Comparison of ENCODE assay signal across 8 mouse cellular contexts in genomic region chr16:11323324-11324051, GRCm38 (mm10). TPM values are rescaled to one million over a fixed set of nuclear protein-coding genes. Genes with fewer than 3 reads are reported as not detected.
DNase-seq lines count a peak whose midpoint lies in the region; ATAC-seq and TF ChIP-seq lines count a peak whose summit lies in the region.

No protein-coding gene starts in this region.

- H3K4me3 ChIP-seq in CH12.LX (replicated peaks in 1 of 3; ENCODE audit: low read depth in 2 of 3, low read length in 2 of 3, poor library complexity in 1 of 3), result peak overlapping the region; percentile 61 to 85 (median 78)
- H3K4me3 ChIP-seq in heart, embryonic 12.5 days, result peak overlapping the region; percentile 90
- H3K4me3 ChIP-seq in kidney, postnatal 0 days (replicated peaks; ENCODE audit: low read depth, low read length), result peak overlapping the region; percentile 77
- peak overlapping the region; percentile 80 for H3K4me3 ChIP-seq in small intestine, adult 2 months (ENCODE audit: low read depth, low read length)

- TF ChIP-seq POLR2A in CH12.LX (IDR thresholded peaks at IDR 0.05; ENCODE audit: low read depth, low read length), result no peak
- TF ChIP-seq POLR2A in small intestine, adult 2 months (IDR thresholded peaks at IDR 0.05; ENCODE audit: low read depth, low read length), result no peak

- H3K27ac ChIP-seq in CH12.LX (ENCODE audit: insufficient read depth, low read depth), result no peak overlapping the region
- H3K27ac ChIP-seq in heart, embryonic 12.5 days (ENCODE audit: poor library complexity, severe bottlenecking), result peak overlapping the region; percentile 71
- H3K27ac ChIP-seq in kidney, postnatal 0 days, result peak overlapping the region; percentile 85
- peak overlapping the region; percentile 38 for H3K27ac ChIP-seq in small intestine, adult 2 months (ENCODE audit: insufficient read depth, low read depth, low read length)

- peaks cover 3 to 24% of the 10 kb centered on the region in 2 experiments; a peak in 3 of 4 replicates for H3K4me1 ChIP-seq in CH12.LX (ENCODE audit: control insufficient read depth in 1 of 2, insufficient read depth in 2 of 2)
- peaks cover 6% of the 10 kb centered on the region; the same call in 1 of the 2 replicates for H3K4me1 ChIP-seq in heart, embryonic 12.5 days (replicated peaks)
- no peaks in the 10 kb centered on the region for H3K4me1 ChIP-seq in kidney, postnatal 0 days (replicated peaks; ENCODE audit: insufficient read depth, low read length)
- H3K4me1 ChIP-seq in small intestine, adult 2 months (ENCODE audit: control insufficient read depth, insufficient read depth, insufficient read length, low read length), result peaks cover 4% of the 10 kb centered on the region; the same call in 1 of the 2 replicates

- in situ Hi-C loops in CH12.LX (cut with MboI; ENCODE audit: low pct_ligation_motif_present, low pct_unique_long_range_greater_than_20kb, low sequenced_read_pairs), result no loop called here

- no peak for TF ChIP-seq CTCF in CH12.LX (conservative IDR thresholded peaks at IDR 0.05 in 1 of 2, IDR thresholded peaks at IDR 0.05 in 1 of 2; ENCODE audit: low read depth in 2 of 2, low read length in 2 of 2)
- TF ChIP-seq CTCF in kidney, postnatal 0 days (IDR thresholded peaks at IDR 0.05; ENCODE audit: low read depth), result no peak
- TF ChIP-seq CTCF in small intestine, adult 2 months (IDR thresholded peaks at IDR 0.05; ENCODE audit: extremely low read depth, insufficient read length, insufficient replicate concordance, low read depth, low read length), result no peak

- peak overlapping the region; percentile 68 for H3K9ac ChIP-seq in CH12.LX (ENCODE audit: insufficient read depth, low read depth)
- peak overlapping the region; percentile 91 for H3K9ac ChIP-seq in heart, embryonic 12.5 days
- peak overlapping the region; percentile 75 for H3K9ac ChIP-seq in kidney, postnatal 0 days (ENCODE audit: low read depth, low read length)

- dilution Hi-C loops in CH12.LX (cut with MboI; ENCODE audit: extremely low pct_ligation_motif_present, extremely low pct_unique_long_range_greater_than_20kb, low sequenced_read_pairs), result no loop called here

- TF ChIP-seq RAD21 in CH12.LX (IDR thresholded peaks at IDR 0.05; ENCODE audit: low read depth, low read length), result no peak

- intact Hi-C loops in gastrocnemius, postnatal 36 days (cut with DNase I), result loop anchor here (5.0 kb wide), 2 partner anchors 66 to 94 kb away; no protein-coding TSS in a partner anchor

- no peaks in the 10 kb centered on the region for H3K79me2 ChIP-seq in CH12.LX (replicated peaks; ENCODE audit: control insufficient read depth, extremely low read depth, insufficient read depth, poor library complexity, severe bottlenecking)

- peak; percentile 52; the same call in 1 of the 2 replicates for ATAC-seq in heart, embryonic 12.5 days (ENCODE audit: insufficient number of reproducible peaks, low FRiP score)
- ATAC-seq in kidney, postnatal 0 days (replicated peaks; ENCODE audit: low FRiP score, low read depth), result peak; percentile 12; the same call in 1 of the 2 replicates

- peak; percentile 25 for DNase-seq in gastrocnemius, adult 18-20 months (ENCODE audit: low spot score)
- DNase-seq in gastrocnemius, postnatal 36 days, result no peak
- DNase-seq in CH12.LX (ENCODE audit: extremely low read depth), result no peak
- DNase-seq in cerebellum, adult 8-10 months, result peak; percentile 17
- peak; percentile 37 for DNase-seq in kidney, postnatal 0 days (ENCODE audit: low spot score)
- DNase-seq in lung, postnatal 10 days, result peak; percentile 27

- H3K4me2 ChIP-seq in CH12.LX (ENCODE audit: insufficient read depth, low read depth, poor library complexity, severe bottlenecking), result peak overlapping the region; percentile 87
- peak overlapping the region; percentile 90 for H3K4me2 ChIP-seq in heart, embryonic 12.5 days
- peak overlapping the region; percentile 76 for H3K4me2 ChIP-seq in kidney, postnatal 0 days (ENCODE audit: low read length)

- peaks cover 0 to 2% of the 10 kb centered on the region in 2 experiments for H3K36me3 ChIP-seq in CH12.LX (replicated peaks in 1 of 2; ENCODE audit: control insufficient read depth in 1 of 2, insufficient read depth in 1 of 2, low read length in 1 of 2)
- no peaks in the 10 kb centered on the region for H3K36me3 ChIP-seq in heart, embryonic 12.5 days
- H3K36me3 ChIP-seq in kidney, postnatal 0 days (ENCODE audit: insufficient read depth, low read length), result no peaks in the 10 kb centered on the region
- no peaks in the 10 kb centered on the region for H3K36me3 ChIP-seq in small intestine, adult 2 months (ENCODE audit: control insufficient read depth, insufficient read depth, low read length)

- 6% methylated on average over 17 of the region's 17 CpGs for WGBS in heart, embryonic 12.5 days
- 3% methylated on average over 17 of the region's 17 CpGs for WGBS in kidney, postnatal 0 days
- WGBS in small intestine, adult 2 months, result 3% methylated on average over 17 of the region's 17 CpGs

- no peaks in the 10 kb centered on the region for H3K27me3 ChIP-seq in CH12.LX (replicated peaks)
- no peaks in the 10 kb centered on the region for H3K27me3 ChIP-seq in heart, embryonic 12.5 days (replicated peaks)
- H3K27me3 ChIP-seq in kidney, postnatal 0 days (ENCODE audit: insufficient read depth, low read length), result no peaks in the 10 kb centered on the region
- H3K27me3 ChIP-seq in small intestine, adult 2 months (ENCODE audit: control insufficient read depth, insufficient read depth, low read length), result no peaks in the 10 kb centered on the region

- no peaks in the 10 kb centered on the region for H3K9me3 ChIP-seq in CH12.LX (replicated peaks; ENCODE audit: low read length)
- no peaks in the 10 kb centered on the region for H3K9me3 ChIP-seq in heart, embryonic 12.5 days (replicated peaks)
- H3K9me3 ChIP-seq in kidney, postnatal 0 days (replicated peaks; ENCODE audit: low read length), result no peaks in the 10 kb centered on the region

- TF ChIP-seq EP300 in CH12.LX (IDR thresholded peaks at IDR 0.05; ENCODE audit: low read length), result no peak

TF ChIP-seq in CH12.LX, 34 proteins besides CTCF, POLR2A, EP300 and RAD21:
- TF ChIP-seq JUN (IDR thresholded peaks at IDR 0.05; ENCODE audit: insufficient read depth, low read depth, low read length) (no peak), ZC3H11A (IDR thresholded peaks at IDR 0.05; ENCODE audit: low read depth, low read length) (no peak), BHLHE40 (IDR thresholded peaks at IDR 0.05; ENCODE audit: low read depth, low read length) (no peak), TCF12 (IDR thresholded peaks at IDR 0.05; ENCODE audit: low read depth, low read length) (no peak), NRF1 (IDR thresholded peaks at IDR 0.05; ENCODE audit: low read depth, low read length) (no peak), MYC (IDR thresholded peaks at IDR 0.05; ENCODE audit: low read depth, low read length) (no peak), HCFC1 (IDR thresholded peaks at IDR 0.05; ENCODE audit: low read depth, low read length) (no peak), GABPA (IDR thresholded peaks at IDR 0.05; ENCODE audit: insufficient replicate concordance, low read depth, low read length) (no peak), E2F4 (IDR thresholded peaks at IDR 0.05; ENCODE audit: insufficient replicate concordance, low read depth, low read length) (no peak), MXI1 (IDR thresholded peaks at IDR 0.05; ENCODE audit: low read depth, low read length) (no peak), MAFK (IDR thresholded peaks at IDR 0.05; ENCODE audit: insufficient replicate concordance, low read length) (no peak)

RNA-seq across cellular contexts. Expression of gene Snx29, which starts 0.8 kb away (rescaled TPM):
- total RNA-seq in gastrocnemius, adult 18-20 months (2021), result 10 to 100 TPM; 10.1 to 10.4 TPM
- total RNA-seq in gastrocnemius, postnatal 36 days (2021), result 10 to 100 TPM in 1 of 2 experiments, 1 to 10 TPM in 1; 7.8 to 10.7 TPM
- total RNA-seq in CH12.LX (2012; rRNA removed) (1.3 and 3.1 TPM in 2 replicates), CH12.LX (2014; rRNA removed) (0.84 and 1.2 TPM in 2 replicates)
- polyA plus RNA-seq in CH12.LX (2012; ENCODE audit: insufficient read length, low read depth), result 3.2 TPM in 2 replicates
- 5.4 and 6.7 TPM in 2 replicates for polyA plus RNA-seq in heart, embryonic 12.5 days (2016; fragmentation: Nextera tagmentation; extraction: Ambion mirVana)
- 6.9 and 10.8 TPM in 2 replicates for polyA plus RNA-seq in kidney, postnatal 0 days (2015; fragmentation: Nextera tagmentation; extraction: Ambion mirVana)
- polyA plus RNA-seq in small intestine, adult 2 months (2012; rRNA removed), result 1.8 and 6.0 TPM in 2 replicates

RNA-seq across cellular contexts. Expression of gene Tnfrsf17, which starts 9.9 kb away (rescaled TPM):
- total RNA-seq in gastrocnemius, adult 18-20 months (2021), result not detected
- not detected for total RNA-seq in gastrocnemius, postnatal 36 days (2021)
- total RNA-seq in CH12.LX (2012; rRNA removed) (0.17 and 0.29 TPM in 2 replicates), CH12.LX (2014; rRNA removed) (0.32 and 0.42 TPM in 2 replicates)
- polyA plus RNA-seq in CH12.LX (2012; ENCODE audit: insufficient read length, low read depth), result not detected in 2 replicates
- not detected in 2 replicates for polyA plus RNA-seq in heart, embryonic 12.5 days (2016; fragmentation: Nextera tagmentation; extraction: Ambion mirVana)
- polyA plus RNA-seq in kidney, postnatal 0 days (2015; fragmentation: Nextera tagmentation; extraction: Ambion mirVana), result not detected in 2 replicates
- 4.7 and 12.2 TPM in 2 replicates for polyA plus RNA-seq in small intestine, adult 2 months (2012; rRNA removed)

Comparison
In these comparisons a context has a peak if more than half of its experiments do, and no peak if none do; other contexts are left out.
1. DNase-seq: peak in gastrocnemius, adult 18-20 months (single experiment), cerebellum, adult 8-10 months (single experiment), kidney, postnatal 0 days (single experiment) and lung, postnatal 10 days (single experiment); none in gastrocnemius, postnatal 36 days (0 of 2) and CH12.LX (single experiment).
2. Peak in every context shown above with its lines, with median percentiles within 50 percentile points of each other: H3K4me2 ChIP-seq, H3K4me3 ChIP-seq and H3K9ac ChIP-seq.